Mouse (Mus musculus) MEL (cell line): ENCODE results near the gene Arhgdia. TPM values are rescaled to one million over a fixed set of nuclear protein-coding genes. Genes with fewer than 3 reads are reported as not detected.

ENCODE experiments used
- DNase-seq: peaks from one replicate; pipeline ENCODE4 v3.0.0; 2011; ENCODE audit warnings: low read depth, low spot score
- H3K27ac ChIP-seq: 2 replicates; pipeline ENCODE4 v1.5.1; 2012; ENCODE audit warnings: low read depth, mild to moderate bottlenecking, control low read depth, low read length, moderate library complexity; ENCODE audit not compliant: control insufficient read depth
- H3K27me3 ChIP-seq, 2 experiments: fragments of 150-350 bp in 1 of 2; sonication (generic) in 1 of 2; 2 replicates each; pipeline ENCODE4 v1.6.1; 2012; ENCODE audit warnings: low read length in 2 of 2, mild to moderate bottlenecking in 2 of 2, improper control_type of control experiment in 1 of 2, moderate library complexity in 1 of 2; ENCODE audit not compliant: insufficient read depth in 2 of 2, control insufficient read depth in 1 of 2
- H3K36me3 ChIP-seq, 2 experiments: 2 replicates each; pipeline ENCODE4 v1.6.1; 2012 to 2014; ENCODE audit warnings: low read length in 2 of 2, improper control_type of control experiment in 1 of 2, inconsistent platforms in 1 of 2, mild to moderate bottlenecking in 1 of 2; ENCODE audit not compliant: insufficient read depth in 2 of 2, control insufficient read depth in 1 of 2
- H3K4me1 ChIP-seq, 2 experiments: fragments of 150-350 bp in 1 of 2; sonication (generic) in 1 of 2; 2 replicates each; pipeline ENCODE4 v1.6.1; 2012; ENCODE audit warnings: low read length in 2 of 2, improper control_type of control experiment in 1 of 2, mild to moderate bottlenecking in 1 of 2; ENCODE audit not compliant: insufficient read depth in 2 of 2, control insufficient read depth in 1 of 2
- H3K4me3 ChIP-seq, 2 experiments: fragments of 150-350 bp in 1 of 2; sonication (generic) in 1 of 2; 2 replicates each; pipeline ENCODE4 v1.5.1; 2012; ENCODE audit warnings: low read depth in 2 of 2, low read length in 2 of 2, mild to moderate bottlenecking in 2 of 2, moderate library complexity in 2 of 2, control low read depth in 1 of 2, improper control_type of control experiment in 1 of 2; ENCODE audit not compliant: control insufficient read depth in 1 of 2, insufficient read depth in 1 of 2
- H3K79me2 ChIP-seq: 2 replicates; pipeline ENCODE4 v1.6.1; 2012; ENCODE audit warnings: mild to moderate bottlenecking, low read length, moderate library complexity; ENCODE audit not compliant: control insufficient read depth, poor library complexity, insufficient read depth
- H3K9ac ChIP-seq: 2 replicates; pipeline ENCODE4 v1.6.1; 2012; ENCODE audit warnings: low read depth, mild to moderate bottlenecking, control low read depth, low read length, moderate library complexity; ENCODE audit not compliant: control insufficient read depth, poor library complexity, severe bottlenecking
- H3K9me3 ChIP-seq: fragments of 150-350 bp; sonication (generic); replicated peaks from 2 replicates; pipeline ENCODE4 v1.6.1; 2012; ENCODE audit warnings: mild to moderate bottlenecking, low read length, improper control_type of control experiment, moderate library complexity; ENCODE audit not compliant: insufficient read depth
- CHD2 ChIP-seq: IDR thresholded peaks from 2 replicates; pipeline ENCODE4 v1.6.1; 2011; ENCODE audit warnings: low read length, improper control_type of control experiment
- CTCF ChIP-seq, 3 experiments: IDR thresholded peaks in 2 of 3; conservative IDR thresholded peaks in 1 of 3; 2 replicates each; pipeline ENCODE4 v1.5.1; 2011 to 2012; ENCODE audit warnings: low read length in 3 of 3, low read depth in 2 of 3, mild to moderate bottlenecking in 2 of 3, improper control_type of control experiment in 1 of 3, inconsistent platforms in 1 of 3, mixed read lengths in 1 of 3, moderate library complexity in 1 of 3; ENCODE audit not compliant: control insufficient read depth in 1 of 3, insufficient read depth in 1 of 3, poor library complexity in 1 of 3, severe bottlenecking in 1 of 3
- ELF1 ChIP-seq: IDR thresholded peaks from 2 replicates; pipeline ENCODE4 v1.6.1; 2014; ENCODE audit warnings: low read depth, mild to moderate bottlenecking, inconsistent platforms, low read length, improper control_type of control experiment, moderate library complexity
- EP300 ChIP-seq, 2 experiments: IDR thresholded peaks; 2 replicates each; pipeline ENCODE4 v1.6.1; 2011; ENCODE audit warnings: improper control_type of control experiment in 2 of 2, low read length in 2 of 2, low read depth in 1 of 2, mild to moderate bottlenecking in 1 of 2
- ETS1 ChIP-seq: IDR thresholded peaks from 2 replicates; pipeline ENCODE4 v1.6.1; 2012; ENCODE audit warnings: low read depth, mild to moderate bottlenecking, inconsistent platforms, low read length, improper control_type of control experiment, moderate library complexity
- GABPA ChIP-seq: IDR thresholded peaks from 2 replicates; pipeline ENCODE4 v1.6.1; 2012; ENCODE audit warnings: low read depth, mild to moderate bottlenecking, inconsistent platforms, low read length, improper control_type of control experiment, moderate library complexity
- HCFC1 ChIP-seq: IDR thresholded peaks from 2 replicates; pipeline ENCODE4 v1.6.1; 2012; ENCODE audit warnings: low read depth, mild to moderate bottlenecking, inconsistent platforms, low read length, improper control_type of control experiment, moderate library complexity
- KAT2A ChIP-seq: conservative IDR thresholded peaks from 2 replicates; pipeline ENCODE4 v1.6.1; 2012; ENCODE audit warnings: low read depth, low read length, improper control_type of control experiment, inconsistent platforms
- MAFK ChIP-seq: IDR thresholded peaks from 2 replicates; pipeline ENCODE4 v1.6.1; 2011; ENCODE audit warnings: low read depth, mild to moderate bottlenecking, low read length, improper control_type of control experiment, borderline replicate concordance
- MAZ ChIP-seq: IDR thresholded peaks from 2 replicates; pipeline ENCODE4 v1.6.1; 2012; ENCODE audit warnings: low read depth, mild to moderate bottlenecking, inconsistent platforms, low read length, improper control_type of control experiment
- MEF2A ChIP-seq: IDR thresholded peaks from 2 replicates; pipeline ENCODE4 v1.6.1; 2014; ENCODE audit warnings: low read depth, mild to moderate bottlenecking, inconsistent platforms, low read length, improper control_type of control experiment; ENCODE audit not compliant: poor library complexity, insufficient replicate concordance, severe bottlenecking; ENCODE audit errors: extremely low read depth
- MYC ChIP-seq: IDR thresholded peaks from 2 replicates; pipeline ENCODE4 v1.6.1; 2011; ENCODE audit warnings: low read depth, mild to moderate bottlenecking, low read length, improper control_type of control experiment, moderate library complexity
- POLR2AphosphoS2 ChIP-seq: IDR thresholded peaks from 2 replicates; pipeline ENCODE4 v1.6.1; 2011; ENCODE audit warnings: low read length, improper control_type of control experiment
- POLR2AphosphoS5 ChIP-seq: IDR thresholded peaks from 2 replicates; pipeline ENCODE4 v1.6.1; 2012; ENCODE audit warnings: low read depth, borderline replicate concordance, mild to moderate bottlenecking, inconsistent platforms, low read length, moderate library complexity, mixed read lengths
- RAD21 ChIP-seq: IDR thresholded peaks from 2 replicates; pipeline ENCODE4 v1.6.1; 2011; ENCODE audit warnings: mild to moderate bottlenecking, low read depth, low read length, improper control_type of control experiment
- RCOR1 ChIP-seq: IDR thresholded peaks from 2 replicates; pipeline ENCODE4 v1.6.1; 2012; ENCODE audit warnings: low read depth, mild to moderate bottlenecking, inconsistent platforms, low read length, improper control_type of control experiment
- SIN3A ChIP-seq: IDR thresholded peaks from 2 replicates; pipeline ENCODE4 v1.6.1; 2012; ENCODE audit warnings: low read length, improper control_type of control experiment, inconsistent platforms
- SMC3 ChIP-seq: IDR thresholded peaks from 2 replicates; pipeline ENCODE4 v1.6.1; 2011; ENCODE audit warnings: low read depth, low read length, improper control_type of control experiment
- TAL1 ChIP-seq: IDR thresholded peaks from 2 replicates; pipeline ENCODE4 v1.6.1; 2012; ENCODE audit warnings: mild to moderate bottlenecking, inconsistent platforms, low read length, moderate library complexity, mixed read lengths
- TBP ChIP-seq: IDR thresholded peaks from 2 replicates; pipeline ENCODE4 v1.8.0; 2011; ENCODE audit warnings: low read depth, low read length, improper control_type of control experiment
- TCF12 ChIP-seq: IDR thresholded peaks from 2 replicates; pipeline ENCODE4 v1.6.1; 2014; ENCODE audit warnings: low read depth, mild to moderate bottlenecking, inconsistent platforms, low read length, improper control_type of control experiment, moderate library complexity
- UBTF ChIP-seq: IDR thresholded peaks from 2 replicates; pipeline ENCODE4 v1.6.1; 2012; ENCODE audit warnings: low read depth, mild to moderate bottlenecking, inconsistent platforms, low read length, improper control_type of control experiment, moderate library complexity, borderline replicate concordance; ENCODE audit not compliant: insufficient read depth
- USF1 ChIP-seq: IDR thresholded peaks from 2 replicates; pipeline ENCODE4 v1.6.1; 2014; ENCODE audit warnings: low read depth, mild to moderate bottlenecking, inconsistent platforms, low read length, improper control_type of control experiment, moderate library complexity
- USF2 ChIP-seq, 2 experiments: IDR thresholded peaks; 2 replicates each; pipeline ENCODE4 v1.6.1; 2011 to 2012; ENCODE audit warnings: improper control_type of control experiment in 2 of 2, low read length in 2 of 2, borderline replicate concordance in 1 of 2, inconsistent platforms in 1 of 2, low read depth in 1 of 2, mild to moderate bottlenecking in 1 of 2; ENCODE audit not compliant: insufficient read depth in 1 of 2
- ZKSCAN1 ChIP-seq: IDR thresholded peaks from 2 replicates; pipeline ENCODE4 v1.6.1; 2012; ENCODE audit warnings: low read depth, mild to moderate bottlenecking, inconsistent platforms, low read length, improper control_type of control experiment, moderate library complexity
- ZMIZ1 ChIP-seq: IDR thresholded peaks from 2 replicates; pipeline ENCODE4 v1.6.1; 2012; ENCODE audit warnings: low read depth, mild to moderate bottlenecking, inconsistent platforms, low read length, improper control_type of control experiment, moderate library complexity
- ZNF384 ChIP-seq: IDR thresholded peaks from 2 replicates; pipeline ENCODE4 v1.6.1; 2012; ENCODE audit warnings: low read depth, mild to moderate bottlenecking, inconsistent platforms, low read length, improper control_type of control experiment
- polyA plus RNA-seq, 2 experiments: library from polyadenylated mRNA; stranded (reverse) in 1 of 2; unstranded in 1 of 2; fragments of >175 nt in 1 of 2; fragments of >200 nt in 1 of 2; gene quantifications; 2 replicates each; pipeline versions ENCODE4 v1.2.1 to v1.2.4; 2012; ENCODE audit warnings: low replicate concordance in 2 of 2, low read depth in 1 of 2; ENCODE audit not compliant: insufficient read length in 2 of 2, insufficient read depth in 1 of 2, missing spikeins in 1 of 2
- total RNA-seq: library from RNA; depleted of rRNA; stranded (reverse); fragments of 300-350 nt; gene quantifications from 2 replicates; pipeline ENCODE4 v1.2.3, GENCODE M21; 2012

Arhgdia gene
- total and polyA plus RNA-seq, 3 experiments, result 364 to 821 (median 601) TPM

DNA sequence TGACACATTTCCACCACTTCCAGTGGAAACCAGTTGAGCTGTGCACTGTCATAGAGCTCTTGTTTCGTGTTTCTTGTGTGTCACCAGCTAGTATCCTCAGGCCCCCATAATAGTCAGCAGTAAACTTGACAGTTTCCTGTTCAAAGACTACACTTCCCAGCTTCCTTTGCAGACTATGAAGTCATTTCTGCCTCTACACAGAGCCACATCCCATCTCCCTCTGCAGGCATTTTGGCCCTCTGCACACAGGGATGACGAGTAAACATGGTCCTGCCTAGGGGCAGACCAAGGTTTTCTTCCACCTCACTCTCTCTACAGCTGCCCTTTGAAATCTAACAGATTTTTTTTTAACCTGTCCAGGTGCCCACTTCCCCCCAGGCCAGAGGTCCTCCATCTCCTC lies 34.0 kb downstream of the Arhgdia start:
- no peaks in the 10 kb centered on the region for H3K9me3 ChIP-seq
- H3K4me1 ChIP-seq, result peaks cover 7 to 19% of the 10 kb centered on the region in 2 experiments
- TF ChIP-seq MAZ (0 out of 2 replicates have a peak, but pooled peaks have one; percentile 30), SIN3A (peak; percentile 75), USF1 (no peak), HCFC1 (peak; percentile 91), TAL1 (no peak), TCF12 (no peak), POLR2AphosphoS5 (no peak), MAFK (no peak), POLR2AphosphoS2 (no peak; the same call in 1 of the 2 replicates), USF2 (IDR thresholded peaks at IDR 0.05; ENCODE audit: borderline replicate concordance in 1 of 2, insufficient read depth in 1 of 2, low read depth in 1 of 2, low read length in 2 of 2) (no peak), KAT2A (peak; percentile 60), ELF1 (no peak), CHD2 (no peak), TBP (no peak), SMC3 (0 out of 2 replicates have a peak, but pooled peaks have one; percentile 18), CTCF (IDR thresholded peaks at IDR 0.05 in 2 of 3, conservative IDR thresholded peaks at IDR 0.05 in 1 of 3; ENCODE audit: control insufficient read depth in 1 of 3, insufficient read depth in 1 of 3, low read depth in 2 of 3, low read length in 3 of 3, poor library complexity in 1 of 3, severe bottlenecking in 1 of 3) (peak in 1 of 3 experiments; percentile 10; a peak in 1 of 6 replicates), ZMIZ1 (no peak), ZKSCAN1 (no peak), GABPA (no peak), ZNF384 (no peak), EP300 (IDR thresholded peaks at IDR 0.05; ENCODE audit: low read depth in 1 of 2, low read length in 2 of 2) (no peak), RAD21 (no peak; the same call in 1 of the 2 replicates), MEF2A (no peak), RCOR1 (no peak), MYC (no peak), UBTF (no peak), ETS1 (no peak)
- TF ChIP-seq, all 39 proteins: peak for 6
- Histone ChIP-seq H3K79me2 (peaks cover 14% of the 10 kb centered on the region), H3K36me3 (peaks cover 0 to 8% of the 10 kb centered on the region in 2 experiments; a peak in 3 of 4 replicates), H3K9ac (no peak overlapping the region), H3K27me3 (no peaks in the 10 kb centered on the region), H3K27ac (no peak overlapping the region), H3K4me3 (no peak overlapping the region)
- peak; percentile 62 for DNase-seq
